In genomic region chr15:21261318-21261717, GRCm38 (mm10) we compare ENCODE assay signal across 20 mouse cellular contexts.
DNase-seq lines count a peak whose midpoint lies in the region; ATAC-seq lines count a peak whose summit lies in the region.
"Had no signal": no experiment of that assay in that cellular context is flagged by ENCODE, and none has a peak within 500 bp of the region (broad histone marks: within the 10 kb centered on the region; RNA-seq: fewer than 3 reads in every experiment).

No protein-coding gene starts in this region.

- peak; percentile 59 for ATAC-seq in frontal cortex, adult (ENCODE audit: low TSS enrichment)
- ATAC-seq: activated CD4-positive, CD25-positive, alpha-beta regulatory T cell, adult 4 months; CD4-positive, CD25-positive, alpha-beta regulatory T cell, adult 4 months; Patski had no signal

- DNase-seq in frontal cortex, postnatal 36 days (ENCODE audit: low spot score in 2 of 2), result no peak
- peak; percentile 24 for DNase-seq in brain, adult 2 months (ENCODE audit: low read depth, low spot score)
- DNase-seq in telencephalon, adult 2 months (ENCODE audit: low read depth, low spot score), result peak; percentile 6
- no peak for DNase-seq in right cerebral cortex, adult 2 months (ENCODE audit: low spot score in 2 of 2)
- DNase-seq in left cerebral cortex, adult 18-20 months (ENCODE audit: low spot score in 2 of 2), result no peak
- DNase-seq: adrenal gland, adult 2 months; adrenal gland, adult 8-10 months; adrenal gland, postnatal 10 days; adrenal gland, postnatal 14 days; adrenal gland, postnatal 25 days; adrenal gland, postnatal 36 days; B cell, adult 2 months; cerebellum, adult 11 months; cerebellum, adult 11-12 months; cerebellum, adult 18-20 months; cerebellum, adult 2 months had no signal

Comparison
In these comparisons a context has a peak if more than half of its experiments do, and no peak if none do; other contexts are left out.
1. DNase-seq: peak in brain, adult 2 months (single experiment) and telencephalon, adult 2 months (single experiment); none in frontal cortex, postnatal 36 days (0 of 2), right cerebral cortex, adult 2 months (0 of 2) and left cerebral cortex, adult 18-20 months (0 of 2).